Mouse (Mus musculus) granulocyte monocyte progenitor cell, adult 5-6 weeks (primary cell): Measurements from ENCODE around the gene Tacr2. TPM values are rescaled to one million over a fixed set of nuclear protein-coding genes. Genes with fewer than 3 reads are reported as not detected.

ENCODE experiments used
- ATAC-seq: replicated peaks from 2 replicates; pipeline ENCODE4 v1.8.0; 2016; ENCODE audit warnings: mild to moderate bottlenecking, moderate TSS enrichment, inconsistent platforms; ENCODE audit not compliant: poor library complexity, severe bottlenecking
- total RNA-seq, 2 experiments: library from RNA; stranded (forward) in 1 of 2; stranded (reverse) in 1 of 2; fragments of 200-712, 200-1000 nt in 1 of 2; fragments of >200 nt in 1 of 2; fragmentation: Nextera tagmentation in 1 of 2; gene quantifications; 2 replicates each; pipeline ENCODE4 v1.2.3; 2014 to 2017

Gene Tacr2
- total RNA-seq (2014; fragmentation: Nextera tagmentation) (not detected in 2 replicates), total RNA-seq (2017) (0.22 TPM in 1 of 2 replicates, not detected in the other)

GRCm38 (mm10) chr10:62252000-62252488 lies at the start of gene Tacr2:
Tacr2 (plus strand) TSS chr10:62252438.
- ATAC-seq = no peak

DNA sequence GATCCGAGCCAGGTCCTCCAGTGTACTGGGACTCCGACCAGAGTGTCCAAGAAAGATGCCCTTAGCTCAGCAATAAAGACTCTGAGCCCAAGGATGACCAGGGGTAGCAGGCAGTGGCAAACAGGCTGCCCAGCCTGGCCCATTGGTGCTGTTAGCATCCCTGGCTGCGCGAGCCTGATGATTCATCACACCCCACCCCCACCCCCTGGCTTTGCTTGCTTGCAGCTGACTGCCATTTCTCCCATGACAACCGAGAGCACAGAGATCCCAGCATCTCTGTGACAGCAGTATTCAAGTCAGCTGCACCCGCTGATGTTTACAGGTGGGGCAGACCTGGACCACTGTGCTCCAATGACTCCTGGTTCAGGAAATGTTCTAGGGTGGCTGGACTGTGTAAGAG lies 49.7 kb upstream of the Tacr2 start:
- ATAC-seq = no peak

GRCm38 (mm10) chr10:62208241-62208896 lies 43.9 kb upstream of the Tacr2 start:
- ATAC-seq = no peak

DNA sequence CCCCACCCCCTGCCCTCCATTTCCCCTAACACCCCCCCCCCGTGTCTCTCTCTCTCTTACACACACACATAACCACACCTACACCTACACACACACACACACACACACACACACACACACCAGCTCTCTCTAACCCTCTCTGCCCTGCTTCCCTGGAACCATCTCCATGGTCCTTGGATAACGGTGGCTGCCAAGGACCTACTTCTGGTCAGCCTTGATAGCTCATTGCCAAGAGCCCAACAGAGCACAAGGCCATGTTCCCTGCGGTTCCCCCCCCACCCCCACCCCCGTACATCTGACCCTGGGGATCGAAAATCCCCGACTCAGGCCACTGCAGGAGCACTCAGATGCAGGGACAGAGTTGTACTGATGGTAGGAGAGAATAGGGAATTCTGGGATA lies 40.9 kb upstream of the Tacr2 start:
- no peak for ATAC-seq

- ATAC-seq = no peak
Observed at GRCm38 (mm10) chr10:62215169-62215616, 37.0 kb upstream of the Tacr2 start.

- no peak for ATAC-seq
Observed at GRCm38 (mm10) chr10:62215633-62216032, 36.6 kb upstream of the Tacr2 start.

DNA sequence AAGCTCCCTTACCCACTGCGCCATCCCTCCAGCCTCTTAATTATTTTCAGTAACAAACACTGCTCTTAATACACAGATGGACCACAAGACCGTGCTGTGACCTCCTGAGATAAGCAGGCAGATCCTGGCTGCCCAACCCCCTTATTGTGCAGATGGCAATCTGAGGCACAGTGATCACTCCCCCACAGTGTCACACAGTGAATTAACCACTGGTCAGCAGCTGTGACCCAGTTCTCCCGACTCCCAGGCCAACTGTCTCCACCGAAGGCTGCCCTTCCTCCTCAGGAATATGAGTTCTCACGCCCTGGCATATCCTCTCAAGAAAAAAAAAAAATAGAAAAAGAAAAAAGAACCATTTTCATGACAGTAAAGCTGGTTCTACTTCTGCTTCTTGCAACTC lies 35.6 kb upstream of the Tacr2 start:
- ATAC-seq = no peak

DNA sequence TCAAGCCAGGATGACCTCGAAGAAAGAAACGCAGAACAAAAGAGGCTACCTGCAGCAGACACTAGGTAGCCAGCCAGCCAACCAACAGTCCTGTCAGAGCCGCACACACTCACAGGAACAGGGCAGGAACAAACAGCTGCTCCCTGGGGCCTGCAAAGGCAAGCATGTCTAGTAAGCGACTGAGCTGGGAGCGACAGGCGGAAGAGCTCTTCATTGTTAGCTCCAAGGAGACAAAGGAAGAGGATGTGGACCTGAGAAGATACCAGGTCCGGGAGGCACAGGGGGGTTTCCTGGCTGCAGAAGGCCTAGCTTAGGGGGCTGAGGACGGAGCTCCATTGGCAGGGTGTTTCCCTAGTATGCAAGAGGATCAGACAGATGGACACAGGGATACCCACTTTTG lies 35.0 kb upstream of the Tacr2 start:
- ATAC-seq = no peak

DNA sequence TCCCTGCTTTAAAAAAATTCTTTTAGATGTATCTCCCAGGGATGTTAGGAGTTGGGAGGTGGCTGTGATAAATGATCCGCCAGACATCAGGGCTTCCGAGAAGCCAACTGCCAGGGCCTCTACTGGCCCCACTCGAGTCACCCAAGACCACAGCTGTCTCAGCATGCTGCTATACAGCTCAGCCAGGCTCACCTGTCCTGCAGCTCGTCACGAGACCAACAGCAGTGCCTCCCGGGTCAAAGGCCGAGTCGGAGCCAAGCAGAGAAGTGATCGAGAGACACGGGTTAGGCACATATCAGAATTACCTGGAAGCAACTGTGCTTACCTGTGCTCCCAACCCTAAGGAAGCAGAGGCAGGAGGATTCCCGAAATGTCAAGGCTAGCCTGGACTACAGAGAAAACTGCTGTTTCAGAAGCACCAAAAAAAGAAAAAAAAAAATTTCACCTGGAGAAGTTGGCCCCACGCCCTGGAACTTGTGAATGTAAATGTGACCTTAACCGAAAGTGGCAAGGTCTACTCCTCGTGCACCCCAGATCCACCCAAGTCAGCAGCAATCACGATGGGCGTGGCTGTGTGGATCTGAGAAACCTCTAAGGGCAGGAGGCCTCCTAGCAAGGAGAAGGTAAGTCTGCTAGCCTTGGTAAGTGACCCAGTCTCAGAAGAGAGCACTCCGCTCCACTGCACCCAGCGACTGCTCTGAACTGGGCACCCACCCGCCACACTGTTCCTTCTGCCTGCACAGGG lies 34.0 kb upstream of the Tacr2 start:
- ATAC-seq = no peak

GRCm38 (mm10) chr10:62218789-62219172 lies 33.5 kb upstream of the Tacr2 start:
- ATAC-seq = no peak

- no peak for ATAC-seq
Observed at GRCm38 (mm10) chr10:62220732-62221514, 31.3 kb upstream of the Tacr2 start.

DNA sequence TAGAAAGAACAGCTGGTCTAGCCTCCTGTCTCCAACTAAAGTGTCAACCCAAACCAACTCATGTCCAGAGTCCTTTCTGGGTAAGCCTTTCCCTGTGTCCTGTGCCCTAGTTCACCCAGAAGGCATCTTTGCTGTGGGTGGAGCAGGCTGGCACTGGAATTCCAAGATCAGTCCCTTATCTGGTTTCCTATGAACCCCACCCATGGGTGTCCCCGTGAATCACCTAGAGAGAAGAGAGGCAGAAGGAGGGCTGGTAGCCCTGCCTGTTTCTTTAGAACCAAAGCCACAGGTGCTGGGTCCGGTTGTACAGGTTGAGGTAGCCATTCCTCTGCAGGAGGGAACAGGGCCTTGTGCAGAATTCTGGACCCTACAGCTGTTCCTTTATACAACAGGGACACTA lies 30.6 kb upstream of the Tacr2 start:
- no peak for ATAC-seq

DNA sequence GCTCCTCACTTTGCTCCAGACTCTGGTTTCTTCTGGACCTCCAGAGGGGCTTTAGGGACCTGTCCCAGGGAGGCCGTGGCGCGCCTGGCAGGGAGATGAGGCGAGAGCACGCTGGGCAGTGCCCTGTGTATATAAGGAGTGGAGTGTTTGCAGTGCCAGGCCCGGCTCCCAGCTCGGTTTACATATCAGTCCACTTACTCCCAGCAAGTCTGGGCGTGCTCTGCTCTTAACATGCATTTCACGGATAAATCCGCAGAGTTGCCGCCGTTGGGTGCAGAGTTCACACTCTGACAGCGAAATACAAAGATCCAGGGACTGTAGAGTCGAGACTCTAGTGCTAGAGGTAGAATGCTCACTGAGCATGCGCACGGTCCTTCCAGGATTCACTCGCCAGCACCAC lies 29.5 kb upstream of the Tacr2 start:
- ATAC-seq = no peak

DNA sequence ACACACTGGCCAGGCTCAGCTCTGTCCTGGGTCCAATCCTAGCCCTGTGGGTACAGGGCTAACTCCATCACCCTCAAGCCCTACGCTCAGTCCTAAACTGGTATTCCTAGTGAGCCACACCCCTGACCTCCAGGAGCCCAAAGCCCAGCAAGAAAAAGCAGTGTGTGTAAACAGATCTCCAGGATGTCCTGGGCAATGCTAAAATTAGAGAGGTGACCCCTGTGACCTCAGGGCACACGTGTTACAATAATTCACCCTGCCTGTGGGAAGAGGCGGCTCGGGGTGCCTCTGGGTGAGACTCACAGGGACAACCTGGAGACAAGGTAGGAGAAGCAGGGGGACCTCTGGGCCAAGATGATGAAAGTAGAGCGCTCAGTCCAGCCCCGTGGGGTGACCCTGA lies 28.0 kb upstream of the Tacr2 start:
- no peak for ATAC-seq

DNA sequence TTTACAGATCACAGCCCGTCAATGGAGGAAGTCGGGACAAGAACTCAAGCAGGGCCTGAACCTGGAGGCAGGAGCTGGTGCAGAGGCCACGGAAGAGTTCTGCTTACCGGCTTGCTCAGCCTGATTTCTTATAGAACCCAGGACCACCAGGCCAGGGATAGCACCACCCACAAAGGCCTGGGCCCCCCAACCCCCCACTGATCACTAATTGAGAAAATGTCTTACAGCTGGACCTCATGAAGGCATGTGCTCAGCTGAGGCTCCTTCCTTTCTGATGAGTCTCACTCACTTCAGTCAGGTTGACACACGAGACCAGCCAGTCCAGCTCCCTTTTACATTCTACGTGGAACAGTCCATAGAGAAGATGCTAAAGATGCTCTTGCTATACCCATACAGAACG lies 26.4 kb upstream of the Tacr2 start:
- no peak for ATAC-seq

GRCm38 (mm10) chr10:62228126-62228525 lies 24.1 kb upstream of the Tacr2 start:
- no peak for ATAC-seq

DNA sequence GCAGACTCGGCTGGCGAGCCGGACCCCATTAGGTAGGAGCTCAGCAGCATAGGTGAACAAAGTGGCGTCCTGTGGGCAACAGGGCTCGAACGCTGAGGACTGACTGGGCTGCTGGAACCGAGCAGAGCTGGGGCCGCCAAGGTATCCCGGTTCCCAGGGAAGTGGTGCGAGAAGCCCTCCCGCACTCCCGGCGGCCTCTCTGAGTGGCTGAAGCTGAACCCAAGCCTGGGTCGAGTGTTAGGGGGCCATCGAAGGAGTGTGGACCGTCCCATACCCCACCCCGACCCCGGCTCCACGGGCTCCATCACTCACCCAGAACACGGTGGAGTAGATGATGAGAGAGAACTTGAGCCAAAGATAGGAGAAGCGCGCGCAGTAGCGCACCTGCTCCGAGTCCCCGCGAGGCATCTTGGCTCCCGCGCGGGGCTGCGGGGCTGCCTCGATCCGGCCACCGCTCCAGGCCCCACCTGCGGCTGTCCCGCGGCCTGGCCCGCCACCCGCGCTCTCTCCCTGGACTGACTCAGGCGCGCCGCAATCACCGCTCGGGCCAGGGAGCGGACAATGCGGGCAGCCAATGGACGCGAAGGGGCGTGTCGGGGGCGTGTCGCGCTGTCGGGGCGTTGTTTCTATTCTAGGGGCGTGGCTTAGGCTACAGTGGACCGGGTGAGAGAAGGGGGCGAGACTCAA lies 21.4 kb upstream of the Tacr2 start, which contains the start of gene Tspan15:
TSS of gene Tspan15 (minus strand) at position 544 of the 687 bp plus-strand sequence.
- peak; percentile 98 for ATAC-seq

- ATAC-seq = 0 out of 2 replicates have a peak, but pooled peaks have one; percentile 7
Observed at GRCm38 (mm10) chr10:62231395-62231732, 20.9 kb upstream of the Tacr2 start.

GRCm38 (mm10) chr10:62231811-62232210 lies 20.4 kb upstream of the Tacr2 start:
- ATAC-seq = no peak

- no peak for ATAC-seq
Observed at GRCm38 (mm10) chr10:62236165-62236564, 16.1 kb upstream of the Tacr2 start.
